Mouse (Mus musculus): ENCODE data around the gene Mlkl. TPM values are rescaled to one million over a fixed set of nuclear protein-coding genes. Genes with fewer than 3 reads are reported as not detected.

Mlkl gene
- total and polyA plus RNA-seq, 3 experiments, result 0.72 to 7.9 (median 1.5) TPM

DNA sequence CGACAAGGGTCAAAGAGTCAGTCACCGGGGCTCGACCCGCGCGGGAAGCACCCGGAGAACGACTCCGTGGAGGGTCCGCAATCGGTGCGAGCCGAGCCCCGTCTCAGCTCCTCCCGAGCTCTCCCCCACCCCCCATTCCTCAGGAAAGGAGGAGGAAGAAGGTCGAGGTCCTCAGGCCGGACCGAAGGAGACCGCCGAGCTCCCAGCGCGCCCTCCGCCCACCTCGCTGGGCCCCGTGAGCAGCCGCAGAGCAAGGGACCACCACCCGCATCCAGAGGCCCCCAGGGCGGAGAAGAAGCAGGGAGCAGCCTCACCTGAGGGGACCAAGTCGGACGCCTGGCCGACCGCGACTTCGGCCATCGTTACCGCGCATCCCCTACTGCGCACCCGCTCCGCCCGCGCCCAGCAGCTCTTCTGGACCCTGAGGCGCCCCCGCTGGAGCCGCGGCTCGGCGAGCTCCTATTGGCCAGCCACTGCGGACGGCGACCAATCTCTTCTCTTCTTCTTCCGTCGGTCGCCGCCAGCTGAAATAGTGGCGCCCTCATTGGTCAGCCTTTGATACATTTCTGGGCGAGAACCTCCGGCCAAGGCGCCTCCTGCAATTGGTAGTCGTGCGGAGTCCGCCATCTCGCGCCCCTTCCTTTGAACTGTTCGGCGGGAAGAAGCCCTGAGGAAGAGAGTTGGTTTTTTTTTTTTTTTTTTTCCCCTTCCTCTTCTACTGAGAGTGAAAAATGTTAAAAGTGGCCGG lies 38.0 kb downstream of the Mlkl start, which contains the start of gene Rfwd3 (continued):
- TF ChIP-seq MEF2A (IDR thresholded peaks at IDR 0.05; ENCODE audit: borderline replicate concordance, low read depth, low read length) (no peak), SMC3 (IDR thresholded peaks at IDR 0.05; ENCODE audit: low read depth, low read length) (no peak), ZNF384 (IDR thresholded peaks at IDR 0.05; ENCODE audit: low read depth, low read length) (peak; percentile 96), POLR2AphosphoS2 (IDR thresholded peaks at IDR 0.05; ENCODE audit: low read depth, low read length) (peak; percentile 71; the same call in 1 of the 2 replicates), TBP (conservative IDR thresholded peaks at IDR 0.05; ENCODE audit: low read depth, low read length) (peak; percentile 56; the same call in 1 of the 2 replicates), HCFC1 (IDR thresholded peaks at IDR 0.05; ENCODE audit: low read depth, low read length) (peak; percentile 79), RCOR1 (conservative IDR thresholded peaks at IDR 0.05; ENCODE audit: low read depth, low read length) (no peak), CHD2 (IDR thresholded peaks at IDR 0.05; ENCODE audit: low read length) (peak; percentile 92), CHD1 (IDR thresholded peaks at IDR 0.05; ENCODE audit: low read depth, low read length) (no peak), EP300 (IDR thresholded peaks at IDR 0.05; ENCODE audit: low read length) (0 out of 2 replicates have a peak, but pooled peaks have one; percentile 21), RAD21 (IDR thresholded peaks at IDR 0.05; ENCODE audit: low read depth, low read length) (no peak; the same call in 1 of the 2 replicates), ELF1 (IDR thresholded peaks at IDR 0.05; ENCODE audit: low read depth, low read length) (peak; percentile 65), SIN3A (IDR thresholded peaks at IDR 0.05; ENCODE audit: low read length) (peak; percentile 35), MAX (IDR thresholded peaks at IDR 0.05; ENCODE audit: low read length) (peak; percentile 55; the same call in 1 of the 2 replicates), KAT2A (IDR thresholded peaks at IDR 0.05; ENCODE audit: insufficient replicate concordance, low read length) (peak; percentile 74; the same call in 1 of the 2 replicates)

DNA sequence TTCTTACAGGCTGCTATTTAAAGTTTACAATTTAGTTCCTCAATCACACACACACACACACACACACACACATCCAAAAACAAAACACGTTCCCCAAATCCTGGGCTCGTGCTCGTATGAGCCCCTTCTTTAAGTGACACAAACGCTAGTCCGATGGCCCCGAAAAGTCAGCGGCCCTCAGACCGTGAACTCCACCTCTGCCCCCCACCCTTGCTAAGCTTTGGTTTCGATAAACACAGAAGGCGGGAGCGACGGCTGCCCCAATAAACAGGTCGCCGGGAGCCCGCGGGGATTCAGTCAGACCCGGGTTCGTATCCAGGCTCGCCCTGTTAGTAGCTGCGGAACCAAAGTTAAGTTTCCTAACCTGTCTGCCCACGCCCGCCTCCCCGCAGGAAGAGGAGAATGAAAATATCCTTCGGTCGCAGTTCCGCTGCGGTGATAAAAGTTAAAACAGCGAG lies 38.6 kb downstream of the Mlkl start:
- in situ Hi-C loops (cut with MboI; ENCODE audit: low pct_ligation_motif_present, low pct_unique_long_range_greater_than_20kb, low sequenced_read_pairs) (loop anchor here (25.0 kb wide), 1 partner anchor 462 kb away; the partner anchor contains the start of genes Cog4 and Sf3b3), dilution Hi-C loops (cut with MboI; ENCODE audit: extremely low pct_ligation_motif_present, extremely low pct_unique_long_range_greater_than_20kb, low sequenced_read_pairs) (no loop called here)
- Histone ChIP-seq H3K9ac (ENCODE audit: insufficient read depth, low read depth) (peak overlapping the region; percentile 95), H3K9me3 (replicated peaks; ENCODE audit: low read length) (no peaks in the 10 kb centered on the region), H3K4me1 (ENCODE audit: control insufficient read depth in 1 of 2, insufficient read depth in 2 of 2) (peaks cover 4 to 21% of the 10 kb centered on the region in 2 experiments; a peak in 3 of 4 replicates), H3K4me3 (replicated peaks in 1 of 3; ENCODE audit: low read depth in 2 of 3, low read length in 2 of 3, poor library complexity in 1 of 3) (peak overlapping the region; percentile 63 to 93 (median 93)), H3K4me2 (ENCODE audit: insufficient read depth, low read depth, poor library complexity, severe bottlenecking) (peak overlapping the region; percentile 59; the same call in 1 of the 2 replicates), H3K79me2 (replicated peaks; ENCODE audit: control insufficient read depth, extremely low read depth, insufficient read depth, poor library complexity, severe bottlenecking) (peaks cover 48% of the 10 kb centered on the region), H3K27ac (ENCODE audit: insufficient read depth, low read depth) (peak overlapping the region; percentile 85), H3K36me3 (replicated peaks in 1 of 2; ENCODE audit: control insufficient read depth in 1 of 2, insufficient read depth in 1 of 2, low read length in 1 of 2) (peaks cover 20 to 23% of the 10 kb centered on the region in 2 experiments), H3K27me3 (replicated peaks) (no peaks in the 10 kb centered on the region)
- peak; percentile 67 for DNase-seq (ENCODE audit: extremely low read depth)
- no peak for TF ChIP-seq UBTF (IDR thresholded peaks at IDR 0.05; ENCODE audit: low read depth, low read length)
- TF ChIP-seq TCF12 (IDR thresholded peaks at IDR 0.05; ENCODE audit: low read depth, low read length), result no peak
- TF ChIP-seq ZMIZ1 (IDR thresholded peaks at IDR 0.05; ENCODE audit: low read depth, low read length), result no peak
- TF ChIP-seq ZNF384 (IDR thresholded peaks at IDR 0.05; ENCODE audit: low read depth, low read length), result no peak
- TF ChIP-seq CTCF (conservative IDR thresholded peaks at IDR 0.05 in 1 of 2, IDR thresholded peaks at IDR 0.05 in 1 of 2; ENCODE audit: low read depth in 2 of 2, low read length in 2 of 2), result no peak
- no peak for TF ChIP-seq EP300 (IDR thresholded peaks at IDR 0.05; ENCODE audit: low read length)
- no peak for TF ChIP-seq JUN (IDR thresholded peaks at IDR 0.05; ENCODE audit: insufficient read depth, low read depth, low read length)
- no peak for TF ChIP-seq MAZ (IDR thresholded peaks at IDR 0.05; ENCODE audit: low read depth, low read length)
- TF ChIP-seq MXI1 (IDR thresholded peaks at IDR 0.05; ENCODE audit: low read depth, low read length), result no peak
- no peak for TF ChIP-seq TBP (conservative IDR thresholded peaks at IDR 0.05; ENCODE audit: low read depth, low read length)

Measured in CH12.LX (cell line).